Mouse (Mus musculus) MEL (cell line): ENCODE measurements around the gene Hmgb1. TPM values are rescaled to one million over a fixed set of nuclear protein-coding genes. Genes with fewer than 3 reads are reported as not detected.

Experiments
- DNase-seq: peaks from one replicate; pipeline ENCODE4 v3.0.0; 2011; ENCODE audit warnings: low read depth, low spot score
- H3K27ac ChIP-seq: 2 replicates; pipeline ENCODE4 v1.5.1; 2012; ENCODE audit warnings: low read depth, mild to moderate bottlenecking, control low read depth, low read length, moderate library complexity; ENCODE audit not compliant: control insufficient read depth
- H3K27me3 ChIP-seq, 2 experiments: fragments of 150-350 bp in 1 of 2; sonication (generic) in 1 of 2; 2 replicates each; pipeline ENCODE4 v1.6.1; 2012; ENCODE audit warnings: low read length in 2 of 2, mild to moderate bottlenecking in 2 of 2, improper control_type of control experiment in 1 of 2, moderate library complexity in 1 of 2; ENCODE audit not compliant: insufficient read depth in 2 of 2, control insufficient read depth in 1 of 2
- H3K36me3 ChIP-seq, 2 experiments: 2 replicates each; pipeline ENCODE4 v1.6.1; 2012 to 2014; ENCODE audit warnings: low read length in 2 of 2, improper control_type of control experiment in 1 of 2, inconsistent platforms in 1 of 2, mild to moderate bottlenecking in 1 of 2; ENCODE audit not compliant: insufficient read depth in 2 of 2, control insufficient read depth in 1 of 2
- H3K4me1 ChIP-seq, 2 experiments: fragments of 150-350 bp in 1 of 2; sonication (generic) in 1 of 2; 2 replicates each; pipeline ENCODE4 v1.6.1; 2012; ENCODE audit warnings: low read length in 2 of 2, improper control_type of control experiment in 1 of 2, mild to moderate bottlenecking in 1 of 2; ENCODE audit not compliant: insufficient read depth in 2 of 2, control insufficient read depth in 1 of 2
- H3K4me3 ChIP-seq, 2 experiments: fragments of 150-350 bp in 1 of 2; sonication (generic) in 1 of 2; 2 replicates each; pipeline ENCODE4 v1.5.1; 2012; ENCODE audit warnings: low read depth in 2 of 2, low read length in 2 of 2, mild to moderate bottlenecking in 2 of 2, moderate library complexity in 2 of 2, control low read depth in 1 of 2, improper control_type of control experiment in 1 of 2; ENCODE audit not compliant: control insufficient read depth in 1 of 2, insufficient read depth in 1 of 2
- H3K79me2 ChIP-seq: 2 replicates; pipeline ENCODE4 v1.6.1; 2012; ENCODE audit warnings: mild to moderate bottlenecking, low read length, moderate library complexity; ENCODE audit not compliant: control insufficient read depth, poor library complexity, insufficient read depth
- H3K9ac ChIP-seq: 2 replicates; pipeline ENCODE4 v1.6.1; 2012; ENCODE audit warnings: low read depth, mild to moderate bottlenecking, control low read depth, low read length, moderate library complexity; ENCODE audit not compliant: control insufficient read depth, poor library complexity, severe bottlenecking
- H3K9me3 ChIP-seq: fragments of 150-350 bp; sonication (generic); replicated peaks from 2 replicates; pipeline ENCODE4 v1.6.1; 2012; ENCODE audit warnings: mild to moderate bottlenecking, low read length, improper control_type of control experiment, moderate library complexity; ENCODE audit not compliant: insufficient read depth
- BHLHE40 ChIP-seq: IDR thresholded peaks from 2 replicates; pipeline ENCODE4 v1.6.1; 2012; ENCODE audit warnings: low read depth, mild to moderate bottlenecking, inconsistent platforms, low read length, improper control_type of control experiment, borderline replicate concordance
- CHD2 ChIP-seq: IDR thresholded peaks from 2 replicates; pipeline ENCODE4 v1.6.1; 2011; ENCODE audit warnings: low read length, improper control_type of control experiment
- CTCF ChIP-seq, 3 experiments: IDR thresholded peaks in 2 of 3; conservative IDR thresholded peaks in 1 of 3; 2 replicates each; pipeline ENCODE4 v1.5.1; 2011 to 2012; ENCODE audit warnings: low read length in 3 of 3, low read depth in 2 of 3, mild to moderate bottlenecking in 2 of 3, improper control_type of control experiment in 1 of 3, inconsistent platforms in 1 of 3, mixed read lengths in 1 of 3, moderate library complexity in 1 of 3; ENCODE audit not compliant: control insufficient read depth in 1 of 3, insufficient read depth in 1 of 3, poor library complexity in 1 of 3, severe bottlenecking in 1 of 3
- E2F4 ChIP-seq: IDR thresholded peaks from 2 replicates; pipeline ENCODE4 v1.6.1; 2011; ENCODE audit warnings: low read depth, low read length, improper control_type of control experiment, borderline replicate concordance
- ELF1 ChIP-seq: IDR thresholded peaks from 2 replicates; pipeline ENCODE4 v1.6.1; 2014; ENCODE audit warnings: low read depth, mild to moderate bottlenecking, inconsistent platforms, low read length, improper control_type of control experiment, moderate library complexity
- EP300 ChIP-seq, 2 experiments: IDR thresholded peaks; 2 replicates each; pipeline ENCODE4 v1.6.1; 2011; ENCODE audit warnings: improper control_type of control experiment in 2 of 2, low read length in 2 of 2, low read depth in 1 of 2, mild to moderate bottlenecking in 1 of 2
- ETS1 ChIP-seq: IDR thresholded peaks from 2 replicates; pipeline ENCODE4 v1.6.1; 2012; ENCODE audit warnings: low read depth, mild to moderate bottlenecking, inconsistent platforms, low read length, improper control_type of control experiment, moderate library complexity
- JUND ChIP-seq: IDR thresholded peaks from 2 replicates; pipeline ENCODE4 v1.6.1; 2011; ENCODE audit warnings: low read depth, mild to moderate bottlenecking, improper control_type of control experiment, low read length
- MAX ChIP-seq: IDR thresholded peaks from 2 replicates; pipeline ENCODE4 v1.6.1; 2011; ENCODE audit warnings: low read length, improper control_type of control experiment
- MAZ ChIP-seq: IDR thresholded peaks from 2 replicates; pipeline ENCODE4 v1.6.1; 2012; ENCODE audit warnings: low read depth, mild to moderate bottlenecking, inconsistent platforms, low read length, improper control_type of control experiment
- MEF2A ChIP-seq: IDR thresholded peaks from 2 replicates; pipeline ENCODE4 v1.6.1; 2014; ENCODE audit warnings: low read depth, mild to moderate bottlenecking, inconsistent platforms, low read length, improper control_type of control experiment; ENCODE audit not compliant: poor library complexity, insufficient replicate concordance, severe bottlenecking; ENCODE audit errors: extremely low read depth
- MYC ChIP-seq: IDR thresholded peaks from 2 replicates; pipeline ENCODE4 v1.6.1; 2011; ENCODE audit warnings: low read depth, mild to moderate bottlenecking, low read length, improper control_type of control experiment, moderate library complexity
- NRF1 ChIP-seq: IDR thresholded peaks from 2 replicates; pipeline ENCODE4 v1.6.1; 2014; ENCODE audit warnings: low read depth, mild to moderate bottlenecking, inconsistent platforms, low read length, improper control_type of control experiment, moderate library complexity; ENCODE audit not compliant: poor library complexity, insufficient read depth, severe bottlenecking
- SIN3A ChIP-seq: IDR thresholded peaks from 2 replicates; pipeline ENCODE4 v1.6.1; 2012; ENCODE audit warnings: low read length, improper control_type of control experiment, inconsistent platforms
- SMC3 ChIP-seq: IDR thresholded peaks from 2 replicates; pipeline ENCODE4 v1.6.1; 2011; ENCODE audit warnings: low read depth, low read length, improper control_type of control experiment
- TCF12 ChIP-seq: IDR thresholded peaks from 2 replicates; pipeline ENCODE4 v1.6.1; 2014; ENCODE audit warnings: low read depth, mild to moderate bottlenecking, inconsistent platforms, low read length, improper control_type of control experiment, moderate library complexity
- UBTF ChIP-seq: IDR thresholded peaks from 2 replicates; pipeline ENCODE4 v1.6.1; 2012; ENCODE audit warnings: low read depth, mild to moderate bottlenecking, inconsistent platforms, low read length, improper control_type of control experiment, moderate library complexity, borderline replicate concordance; ENCODE audit not compliant: insufficient read depth
- USF1 ChIP-seq: IDR thresholded peaks from 2 replicates; pipeline ENCODE4 v1.6.1; 2014; ENCODE audit warnings: low read depth, mild to moderate bottlenecking, inconsistent platforms, low read length, improper control_type of control experiment, moderate library complexity
- USF2 ChIP-seq, 2 experiments: IDR thresholded peaks; 2 replicates each; pipeline ENCODE4 v1.6.1; 2011 to 2012; ENCODE audit warnings: improper control_type of control experiment in 2 of 2, low read length in 2 of 2, borderline replicate concordance in 1 of 2, inconsistent platforms in 1 of 2, low read depth in 1 of 2, mild to moderate bottlenecking in 1 of 2; ENCODE audit not compliant: insufficient read depth in 1 of 2
- ZMIZ1 ChIP-seq: IDR thresholded peaks from 2 replicates; pipeline ENCODE4 v1.6.1; 2012; ENCODE audit warnings: low read depth, mild to moderate bottlenecking, inconsistent platforms, low read length, improper control_type of control experiment, moderate library complexity
- ZNF384 ChIP-seq: IDR thresholded peaks from 2 replicates; pipeline ENCODE4 v1.6.1; 2012; ENCODE audit warnings: low read depth, mild to moderate bottlenecking, inconsistent platforms, low read length, improper control_type of control experiment
- polyA plus RNA-seq, 2 experiments: library from polyadenylated mRNA; stranded (reverse) in 1 of 2; unstranded in 1 of 2; fragments of >175 nt in 1 of 2; fragments of >200 nt in 1 of 2; gene quantifications; 2 replicates each; pipeline versions ENCODE4 v1.2.1 to v1.2.4; 2012; ENCODE audit warnings: low replicate concordance in 2 of 2, low read depth in 1 of 2; ENCODE audit not compliant: insufficient read length in 2 of 2, insufficient read depth in 1 of 2, missing spikeins in 1 of 2
- total RNA-seq: library from RNA; depleted of rRNA; stranded (reverse); fragments of 300-350 nt; gene quantifications from 2 replicates; pipeline ENCODE4 v1.2.3, GENCODE M21; 2012

Hmgb1 gene
- total and polyA plus RNA-seq, 3 experiments = 600 to 678 TPM; not detected in 1

- TF ChIP-seq EP300 (IDR thresholded peaks at IDR 0.05; ENCODE audit: low read depth in 1 of 2, low read length in 2 of 2) (no peak), ETS1 (no peak), MEF2A (no peak), SIN3A (peak; percentile 49), E2F4 (no peak), USF2 (IDR thresholded peaks at IDR 0.05; ENCODE audit: borderline replicate concordance in 1 of 2, insufficient read depth in 1 of 2, low read depth in 1 of 2, low read length in 2 of 2) (no peak), CTCF (IDR thresholded peaks at IDR 0.05 in 2 of 3, conservative IDR thresholded peaks at IDR 0.05 in 1 of 3; ENCODE audit: control insufficient read depth in 1 of 3, insufficient read depth in 1 of 3, low read depth in 2 of 3, low read length in 3 of 3, poor library complexity in 1 of 3, severe bottlenecking in 1 of 3) (peak in 2 of 3 experiments; percentile 83 to 97), UBTF (no peak), JUND (peak; percentile 71; the same call in 1 of the 2 replicates), BHLHE40 (peak; percentile 32; the same call in 1 of the 2 replicates), USF1 (no peak), MAX (no peak), SMC3 (peak; percentile 98), MYC (0 out of 2 replicates have a peak, but pooled peaks have one; percentile 66), ZNF384 (no peak)
These were observed 144.5 kb downstream of the Hmgb1 start (continued) for GRCm38 (mm10) chr5:149039825-149040224.

DNA sequence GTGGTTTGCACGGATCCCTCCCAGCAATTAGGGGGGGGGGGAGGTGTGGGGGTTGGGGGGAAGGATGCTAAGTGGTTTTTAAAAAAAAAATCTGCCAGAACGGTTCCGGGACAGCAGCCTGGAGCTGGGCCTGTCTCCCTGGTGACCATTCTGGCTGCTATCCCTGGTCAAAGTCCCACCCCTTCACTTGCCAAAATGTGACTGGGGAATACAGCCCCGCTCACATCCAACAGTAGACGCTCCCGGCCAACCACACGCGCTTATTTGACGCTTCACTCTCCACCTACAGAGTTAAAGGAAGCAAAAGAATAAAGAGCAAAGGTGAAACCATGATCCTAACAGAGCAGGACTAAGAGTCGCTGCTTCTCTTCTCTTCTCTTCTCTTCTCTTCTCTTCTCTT lies 146.6 kb downstream of the Hmgb1 start:
- H3K79me2 ChIP-seq = no peaks in the 10 kb centered on the region
- H3K27me3 ChIP-seq = no peaks in the 10 kb centered on the region
- H3K4me3 ChIP-seq = no peak overlapping the region
- no peak overlapping the region for H3K27ac ChIP-seq
- no peaks in the 10 kb centered on the region for H3K4me1 ChIP-seq
- TF ChIP-seq ZMIZ1 = no peak
- no peak for TF ChIP-seq CTCF (IDR thresholded peaks at IDR 0.05 in 2 of 3, conservative IDR thresholded peaks at IDR 0.05 in 1 of 3; ENCODE audit: control insufficient read depth in 1 of 3, insufficient read depth in 1 of 3, low read depth in 2 of 3, low read length in 3 of 3, poor library complexity in 1 of 3, severe bottlenecking in 1 of 3)
- TF ChIP-seq BHLHE40 = no peak
- no peak for TF ChIP-seq MAZ
- TF ChIP-seq CHD2 = no peak
- no peak for TF ChIP-seq NRF1
- TF ChIP-seq ELF1 = no peak
- TF ChIP-seq ZNF384 = no peak
- TF ChIP-seq TCF12 = no peak
- no peak for TF ChIP-seq USF1
- no peak overlapping the region for H3K9ac ChIP-seq
- no peaks in the 10 kb centered on the region for H3K36me3 ChIP-seq
- DNase-seq = no peak
- H3K9me3 ChIP-seq = no peaks in the 10 kb centered on the region
